Mouse (Mus musculus) ES-Bruce4 (cell line): ENCODE measurements at regions not wholly inside any gene's neighbourhood (a gene's known extent, or its start where the extent isn't known, plus 50 kb on each side); places are given as distances from the start of the nearest gene placed in this dataset.

Experiments
- H3K27ac ChIP-seq: 2 replicates; pipeline ENCODE4 v1.5.1; 2012; ENCODE audit warnings: low read length, inconsistent platforms; ENCODE audit not compliant: insufficient read depth
- H3K27me3 ChIP-seq: 2 replicates; pipeline ENCODE4 v1.6.1; 2012; ENCODE audit warnings: mild to moderate bottlenecking, low read length, inconsistent platforms; ENCODE audit not compliant: control insufficient read depth, poor library complexity, insufficient read depth, severe bottlenecking
- H3K36me3 ChIP-seq: 2 replicates; pipeline ENCODE4 v1.6.1; 2012; ENCODE audit warnings: inconsistent platforms, mild to moderate bottlenecking, low read length, moderate library complexity; ENCODE audit not compliant: control insufficient read depth, poor library complexity, insufficient read depth, severe bottlenecking
- H3K4me1 ChIP-seq: one replicate; pipeline ENCODE4 v1.8.1; 2011; ENCODE audit warnings: low read length; ENCODE audit not compliant: control insufficient read depth, insufficient read depth
- H3K4me3 ChIP-seq: 2 replicates; pipeline ENCODE4 v1.5.1; 2011; ENCODE audit warnings: low read depth, mild to moderate bottlenecking, low read length
- H3K9ac ChIP-seq: 2 replicates; pipeline ENCODE4 v1.6.1; 2012; ENCODE audit warnings: low read depth, mild to moderate bottlenecking, inconsistent platforms; ENCODE audit not compliant: poor library complexity, severe bottlenecking
- H3K9me3 ChIP-seq: replicated peaks from 2 replicates; pipeline ENCODE4 v1.6.1; 2012; ENCODE audit warnings: mild to moderate bottlenecking, low read length, inconsistent platforms; ENCODE audit not compliant: control insufficient read depth, poor library complexity, insufficient read depth, severe bottlenecking
- CTCF ChIP-seq: IDR thresholded peaks from one replicate; pipeline ENCODE4 v1.8.1; 2011; ENCODE audit warnings: low read depth, low read length
- EP300 ChIP-seq: IDR thresholded peaks from 2 replicates; pipeline ENCODE4 v1.6.1; 2011; ENCODE audit warnings: low read depth, low read length; ENCODE audit not compliant: insufficient read depth
- POLR2A ChIP-seq: IDR thresholded peaks from one replicate; pipeline ENCODE4 v1.8.1; 2011; ENCODE audit warnings: low read length; ENCODE audit not compliant: insufficient read depth

DNA sequence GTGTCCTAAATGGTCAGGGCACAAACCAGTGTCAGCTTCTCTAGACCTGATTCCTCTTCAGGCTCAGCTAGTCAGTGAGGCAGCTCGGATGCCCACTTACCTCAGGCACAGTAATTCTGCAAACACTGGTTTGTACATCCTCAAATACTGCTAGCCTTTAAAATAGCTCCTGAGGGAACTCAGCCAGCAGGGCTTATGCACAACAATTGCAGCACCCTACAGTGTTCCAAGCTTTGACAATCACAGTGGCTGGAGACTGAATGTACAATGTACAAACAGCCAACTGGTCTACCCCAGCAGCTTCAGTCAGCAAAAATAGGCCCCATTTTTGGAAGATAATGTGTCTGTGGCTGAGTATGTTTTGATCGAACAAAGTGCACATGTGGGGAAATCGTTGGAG is 129.6 kb downstream of the Rap2a start:
- H3K36me3 ChIP-seq: no peaks in the 10 kb centered on the region
- no peaks in the 10 kb centered on the region for H3K27me3 ChIP-seq
- no peak overlapping the region for H3K9ac ChIP-seq
- H3K4me1 ChIP-seq: no peaks in the 10 kb centered on the region
- no peak overlapping the region for H3K4me3 ChIP-seq
- H3K27ac ChIP-seq: no peak overlapping the region
- no peaks in the 10 kb centered on the region for H3K9me3 ChIP-seq
- TF ChIP-seq POLR2A (no peak), EP300 (no peak), CTCF (no peak)

DNA sequence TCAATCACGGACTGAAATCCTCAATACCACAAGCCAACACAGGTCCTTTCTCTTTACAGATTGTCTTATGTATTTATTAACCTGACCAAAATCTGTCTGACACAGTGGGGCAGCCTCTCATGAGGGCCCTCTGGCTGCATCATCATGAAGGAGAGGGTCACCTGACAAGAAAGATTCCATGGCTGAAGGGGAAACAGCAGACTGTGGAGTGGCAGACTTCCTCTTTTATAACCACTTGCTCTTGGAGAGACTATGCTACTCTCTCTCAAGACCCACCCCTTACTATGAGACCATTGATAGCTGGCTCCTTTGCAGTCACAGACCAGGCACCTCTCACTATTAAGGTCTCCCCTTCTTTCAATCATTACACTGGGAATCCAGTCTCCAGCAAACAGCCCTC is 133.1 kb downstream of the Rap2a start:
- TF ChIP-seq POLR2A: no peak
- TF ChIP-seq EP300: no peak
- TF ChIP-seq CTCF: no peak
- H3K27me3 ChIP-seq: no peaks in the 10 kb centered on the region
- H3K4me1 ChIP-seq: no peaks in the 10 kb centered on the region
- no peak overlapping the region for H3K9ac ChIP-seq
- no peaks in the 10 kb centered on the region for H3K9me3 ChIP-seq
- no peak overlapping the region for H3K4me3 ChIP-seq
- H3K27ac ChIP-seq: no peak overlapping the region
- no peaks in the 10 kb centered on the region for H3K36me3 ChIP-seq

DNA sequence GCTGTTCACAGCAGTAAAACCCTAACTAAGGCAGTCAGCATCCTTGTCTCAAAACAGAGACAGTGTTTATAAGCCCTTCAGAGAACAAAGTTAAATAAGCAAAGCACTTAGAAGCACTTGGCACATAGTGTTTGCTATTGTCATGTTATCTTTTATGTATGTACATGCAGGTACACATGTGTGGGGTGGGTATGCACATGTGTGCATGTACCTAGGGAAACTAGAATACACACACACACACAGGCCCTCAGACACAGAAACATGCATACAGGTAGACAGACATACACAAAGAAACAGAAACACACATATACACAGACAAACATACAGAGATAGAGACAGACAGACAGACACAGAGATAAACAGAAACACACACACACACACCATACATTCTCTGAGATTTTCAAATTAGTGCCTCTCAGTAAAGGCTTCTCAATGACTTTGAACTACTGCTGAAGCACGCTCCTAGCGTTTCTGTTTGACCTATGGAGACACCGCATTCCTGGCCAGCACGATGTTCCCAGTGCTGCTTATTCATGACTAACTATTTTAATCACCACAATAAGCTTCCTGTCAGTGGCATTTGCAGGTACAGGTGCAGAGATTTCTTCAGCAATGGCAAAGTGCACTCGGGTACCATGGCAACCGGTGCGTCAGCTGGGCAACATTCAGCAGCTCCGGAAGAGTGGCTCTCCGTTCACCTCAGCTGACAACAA is 148.1 kb downstream of the Rap2a start:
- no peaks in the 10 kb centered on the region for H3K36me3 ChIP-seq
- no peaks in the 10 kb centered on the region for H3K27me3 ChIP-seq
- H3K27ac ChIP-seq: no peak overlapping the region
- no peaks in the 10 kb centered on the region for H3K4me1 ChIP-seq
- H3K9ac ChIP-seq: no peak overlapping the region
- no peak for TF ChIP-seq EP300
- TF ChIP-seq POLR2A: no peak
- TF ChIP-seq CTCF: no peak
- no peak overlapping the region for H3K4me3 ChIP-seq
- no peaks in the 10 kb centered on the region; the same call in 1 of the 2 replicates for H3K9me3 ChIP-seq

DNA sequence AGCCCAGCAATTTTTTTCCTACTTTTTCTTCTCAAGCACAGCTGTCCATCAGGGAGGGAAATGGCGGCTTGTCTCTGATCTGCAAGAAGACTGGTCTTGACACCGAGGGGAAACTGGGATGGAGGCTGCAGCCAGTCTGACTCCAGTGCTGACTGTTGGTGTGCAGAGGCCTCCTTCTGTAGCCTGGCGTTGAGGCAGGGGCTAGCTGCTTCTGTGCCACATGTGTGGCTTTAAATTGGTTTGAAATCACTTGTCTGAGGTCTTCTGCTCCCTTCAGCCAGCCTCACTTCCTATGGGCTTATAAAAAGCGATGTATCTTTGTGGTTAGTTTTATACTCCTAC is 148.7 kb downstream of the Rap2a start:
- H3K9ac ChIP-seq: no peak overlapping the region
- H3K27ac ChIP-seq: no peak overlapping the region
- H3K9me3 ChIP-seq: no peaks in the 10 kb centered on the region; the same call in 1 of the 2 replicates
- no peaks in the 10 kb centered on the region for H3K4me1 ChIP-seq
- H3K27me3 ChIP-seq: no peaks in the 10 kb centered on the region
- H3K36me3 ChIP-seq: no peaks in the 10 kb centered on the region
- H3K4me3 ChIP-seq: no peak overlapping the region
- TF ChIP-seq CTCF (no peak), POLR2A (no peak), EP300 (no peak)

DNA sequence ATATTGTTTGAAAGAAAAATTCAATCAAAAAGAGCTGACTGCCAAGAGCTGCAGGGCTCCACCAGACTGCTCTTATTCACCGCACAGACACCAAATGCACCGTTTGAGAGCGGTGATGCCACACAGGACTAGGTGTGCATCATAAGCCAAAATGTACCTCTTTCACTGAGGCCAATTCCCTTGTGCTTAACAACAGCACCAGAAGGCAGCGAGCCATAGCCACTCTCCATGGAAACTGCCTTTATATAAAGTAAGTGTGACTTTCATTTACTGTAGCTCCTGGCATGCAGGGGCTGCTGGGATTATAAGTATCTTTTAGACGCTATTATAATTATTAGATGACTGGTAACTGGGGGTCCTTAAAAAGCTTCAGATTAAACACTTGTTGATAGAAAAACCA is 154.5 kb downstream of the Rap2a start:
- no peak overlapping the region for H3K9ac ChIP-seq
- no peaks in the 10 kb centered on the region; the same call in 1 of the 2 replicates for H3K9me3 ChIP-seq
- H3K36me3 ChIP-seq: no peaks in the 10 kb centered on the region
- TF ChIP-seq POLR2A (no peak), EP300 (no peak)
- H3K4me3 ChIP-seq: no peak overlapping the region
- no peak overlapping the region for H3K27ac ChIP-seq
- no peaks in the 10 kb centered on the region for H3K4me1 ChIP-seq
- H3K27me3 ChIP-seq: no peaks in the 10 kb centered on the region

DNA sequence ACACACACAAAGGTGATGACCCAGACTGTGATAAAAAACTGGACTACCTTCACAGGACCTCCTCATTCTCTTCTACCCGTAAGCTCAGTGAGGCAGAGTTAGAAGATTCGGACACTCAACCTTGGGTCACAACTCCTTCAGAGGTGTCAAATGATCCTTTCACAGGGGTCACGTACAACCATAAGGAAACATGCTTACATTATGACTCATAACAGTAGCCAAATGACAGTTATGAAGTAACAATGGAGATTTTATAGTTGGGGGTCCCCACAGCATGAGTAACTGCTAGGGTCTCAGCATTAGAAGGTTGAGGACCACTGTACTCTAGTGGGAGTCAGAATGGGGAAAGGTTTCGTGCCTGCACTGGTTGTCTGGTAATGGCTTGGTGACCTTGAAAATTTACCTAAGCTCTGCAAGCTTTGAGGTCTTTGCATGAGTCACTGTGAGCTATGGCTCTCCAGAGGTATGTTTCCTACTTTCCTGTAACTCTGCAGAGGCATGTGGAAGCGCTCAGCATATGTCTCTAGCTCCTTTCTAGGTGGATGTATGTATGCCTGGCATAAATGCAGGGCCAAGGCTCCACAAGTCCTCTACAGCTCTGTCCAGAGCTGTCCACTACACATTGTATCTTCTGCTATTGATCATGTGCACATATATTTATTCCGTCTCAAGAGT is 158.6 kb downstream of the Rap2a start:
- H3K27me3 ChIP-seq: no peaks in the 10 kb centered on the region
- H3K4me1 ChIP-seq: no peaks in the 10 kb centered on the region
- H3K4me3 ChIP-seq: no peak overlapping the region
- H3K36me3 ChIP-seq: no peaks in the 10 kb centered on the region
- no peak overlapping the region for H3K9ac ChIP-seq
- no peaks in the 10 kb centered on the region for H3K9me3 ChIP-seq
- no peak overlapping the region for H3K27ac ChIP-seq
- no peak for TF ChIP-seq CTCF
- TF ChIP-seq POLR2A: no peak
- TF ChIP-seq EP300: no peak
